Mouse (Mus musculus): ENCODE data around the gene Olfr971. TPM values are rescaled to one million over a fixed set of nuclear protein-coding genes. Genes with fewer than 3 reads are reported as not detected.
"Not testable (repeated sequence)": the region's sequence is repeated elsewhere in the genome, so short reads cannot be mapped to it uniquely, and the experiment has no call there.

Olfr971 gene
- polyA plus RNA-seq (2012) = not detected in 2 replicates

DNA sequence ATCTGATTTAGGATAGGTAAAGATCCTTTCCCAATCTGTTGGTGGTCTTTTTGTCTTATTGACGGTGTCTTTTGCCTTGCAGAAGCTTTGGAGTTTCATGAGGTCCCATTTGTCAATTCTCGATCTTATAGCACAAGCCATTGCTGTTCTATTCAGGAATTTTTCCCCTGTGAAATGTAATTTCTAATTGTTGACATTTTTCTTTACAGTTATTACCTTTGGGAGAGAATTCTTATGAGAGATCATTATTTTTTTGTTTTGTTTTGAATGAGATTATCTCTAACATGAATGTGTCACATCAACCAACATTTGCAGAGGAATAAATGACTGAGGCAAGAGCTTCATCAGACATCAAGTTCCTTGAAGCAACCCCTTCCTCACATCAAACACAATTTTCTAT is at the start of gene Olfr971:
Gene Olfr971 (plus strand): TSS at position 301 of the 400 bp plus-strand sequence.
- not testable (repeated sequence) for TF ChIP-seq GATA1 (IDR thresholded peaks at IDR 0.05; ENCODE audit: low read length)

- no peak for TF ChIP-seq GATA1 (IDR thresholded peaks at IDR 0.05; ENCODE audit: low read length)
These were observed 46.1 kb upstream of the Olfr971 start, which contains the start of gene Olfr969 for GRCm38 (mm10) chr9:39790558-39790957. Gene Olfr969, plus strand, starts transcription at chr9:39790945.

DNA sequence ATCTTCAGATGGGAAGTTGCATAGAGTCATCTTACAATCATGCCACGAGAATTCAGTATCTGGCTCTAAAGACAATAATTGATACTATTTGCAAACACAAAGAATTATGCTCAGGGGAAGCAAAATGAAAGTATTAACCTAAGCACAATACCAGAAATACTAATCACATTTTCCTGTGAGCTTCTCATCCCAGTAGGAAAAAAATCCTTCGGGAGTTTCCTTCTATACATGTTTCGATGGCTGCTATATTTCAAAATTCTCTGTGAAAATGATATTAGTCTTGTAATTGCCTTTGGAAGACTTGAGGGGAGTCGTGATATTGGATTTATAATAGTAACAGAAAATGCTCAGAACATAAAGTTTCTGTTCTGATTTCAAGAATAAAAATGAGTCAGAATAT is 28.1 kb upstream of the Olfr971 start, which contains the start of gene Olfr970:
Gene Olfr970 (plus strand): TSS at position 301 of the 400 bp plus-strand sequence.
- no peak for TF ChIP-seq GATA1 (IDR thresholded peaks at IDR 0.05; ENCODE audit: low read length)

DNA sequence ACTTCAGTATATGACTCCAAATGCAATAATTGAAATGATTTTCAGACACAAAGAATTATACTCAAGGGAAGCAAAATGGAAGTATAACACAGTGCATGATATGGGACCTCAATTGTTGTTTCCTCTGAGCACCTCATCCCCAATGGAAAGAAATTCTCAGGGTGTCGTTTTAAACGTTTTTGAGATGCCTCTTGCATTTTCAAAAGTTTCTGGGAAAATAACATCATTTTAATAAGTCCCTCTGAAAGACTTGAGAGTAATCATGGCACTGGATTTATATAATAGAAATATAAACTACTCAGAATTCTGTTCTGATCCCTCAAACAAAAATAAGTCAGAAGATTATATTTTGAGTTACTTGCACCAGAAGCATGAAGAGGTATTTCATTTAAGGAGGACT is 29.4 kb downstream of the Olfr971 start, which contains the start of gene Olfr972:
Gene Olfr972 (plus strand): TSS at position 301 of the 400 bp plus-strand sequence.
- no peak for TF ChIP-seq GATA1 (IDR thresholded peaks at IDR 0.05; ENCODE audit: low read length)

Other genes starting within 250 kb of the Olfr971 start
- not detected in 2 replicates for gene AW551984, start 232.5 kb upstream of the Olfr971 start, polyA plus RNA-seq (2012)
- not detected in 2 replicates for gene Olfr148, start 226.2 kb upstream of the Olfr971 start, polyA plus RNA-seq (2012)
- gene Olfr960, start 215.5 kb upstream of the Olfr971 start, polyA plus RNA-seq (2012) = not detected in 2 replicates
- not detected in 2 replicates for gene Olfr961, start 191.8 kb upstream of the Olfr971 start, polyA plus RNA-seq (2012)
- gene Olfr963, start 169.7 kb upstream of the Olfr971 start, polyA plus RNA-seq (2012) = not detected in 2 replicates
- not detected in 2 replicates for gene Olfr149, start 129.8 kb upstream of the Olfr971 start, polyA plus RNA-seq (2012)
- not detected in 2 replicates for gene Olfr965, start 125.5 kb upstream of the Olfr971 start, polyA plus RNA-seq (2012)
- gene Olfr150, start 105.9 kb upstream of the Olfr971 start, polyA plus RNA-seq (2012) = not detected in 2 replicates
- not detected in 2 replicates for gene Olfr967, start 90.6 kb upstream of the Olfr971 start, polyA plus RNA-seq (2012)
- not detected in 2 replicates for gene Olfr968, start 53.6 kb upstream of the Olfr971 start, polyA plus RNA-seq (2012)
- not detected in 2 replicates for gene Olfr969, start 45.9 kb upstream of the Olfr971 start, polyA plus RNA-seq (2012)
- gene Olfr970, start 28.0 kb upstream of the Olfr971 start, polyA plus RNA-seq (2012) = not detected in 2 replicates
- gene Olfr972, start 29.5 kb downstream of the Olfr971 start, polyA plus RNA-seq (2012) = not detected in 2 replicates
- gene Olfr229, start 70.5 kb downstream of the Olfr971 start, polyA plus RNA-seq (2012) = not detected in 2 replicates
- not detected in 2 replicates for gene Olfr974, start 100.6 kb downstream of the Olfr971 start, polyA plus RNA-seq (2012)
- gene Olfr975, start 115.2 kb downstream of the Olfr971 start, polyA plus RNA-seq (2012) = not detected in 2 replicates
- gene Olfr976, start 124.3 kb downstream of the Olfr971 start, polyA plus RNA-seq (2012) = not detected in 2 replicates
- gene Olfr978, start 155.2 kb downstream of the Olfr971 start, polyA plus RNA-seq (2012) = not detected in 2 replicates
- gene Olfr979, start 166.6 kb downstream of the Olfr971 start, polyA plus RNA-seq (2012) = not detected in 2 replicates
- gene Olfr980, start 172.7 kb downstream of the Olfr971 start, polyA plus RNA-seq (2012) = not detected in 2 replicates
- not detected in 2 replicates for gene Olfr981, start 184.6 kb downstream of the Olfr971 start, polyA plus RNA-seq (2012)
- gene Olfr982, start 237.0 kb downstream of the Olfr971 start, polyA plus RNA-seq (2012) = not detected in 2 replicates